Mouse (Mus musculus) cerebellum, adult 9-11 months (tissue): Measurements from ENCODE around the gene Tuba1a.
A peak's percentile ranks its signal among the peaks of the same experiment; 100 is the strongest.
"Not testable (repeated sequence)": the region's sequence is repeated elsewhere in the genome, so short reads cannot be mapped to it uniquely, and the experiment has no call there.

ENCODE experiments used
- DNase-seq: peaks from one replicate; pipeline ENCODE4 v3.0.0; 2022

Gene Tuba1a

GRCm38 (mm10) chr15:98985240-98985981 lies 31.9 kb upstream of the Tuba1a start:
- DNase-seq = peak; percentile 85

GRCm38 (mm10) chr15:98984681-98985080 lies 31.2 kb upstream of the Tuba1a start:
- no peak for DNase-seq

GRCm38 (mm10) chr15:98983431-98984081 lies 30.1 kb upstream of the Tuba1a start:
- DNase-seq = no peak

- no peak for DNase-seq
Measured at GRCm38 (mm10) chr15:98982100-98982499, 28.6 kb upstream of the Tuba1a start.

GRCm38 (mm10) chr15:98980012-98980614 lies 26.6 kb upstream of the Tuba1a start:
- DNase-seq = no peak

GRCm38 (mm10) chr15:98978409-98979172 lies 25.1 kb upstream of the Tuba1a start:
- DNase-seq = no peak

- no peak for DNase-seq
Measured at GRCm38 (mm10) chr15:98977759-98978408, 24.4 kb upstream of the Tuba1a start.

GRCm38 (mm10) chr15:98976763-98977758 lies 23.6 kb upstream of the Tuba1a start:
- no peak for DNase-seq

- DNase-seq = no peak
Measured at GRCm38 (mm10) chr15:98973015-98973614, 19.6 kb upstream of the Tuba1a start.

- not testable (repeated sequence) for DNase-seq
Measured at GRCm38 (mm10) chr15:98971576-98972320, 18.2 kb upstream of the Tuba1a start.

- DNase-seq = no peak
Measured at GRCm38 (mm10) chr15:98971111-98971510, 17.6 kb upstream of the Tuba1a start.

- no peak for DNase-seq
Measured at GRCm38 (mm10) chr15:98969372-98970101, 16.0 kb upstream of the Tuba1a start.

GRCm38 (mm10) chr15:98968701-98969371 lies 15.3 kb upstream of the Tuba1a start:
- peak; percentile 88 for DNase-seq

- no peak for DNase-seq
Measured at GRCm38 (mm10) chr15:98959531-98959930, 6.0 kb upstream of the Tuba1a start.

GRCm38 (mm10) chr15:98958901-98959420 lies 5.5 kb upstream of the Tuba1a start:
- no peak for DNase-seq

- DNase-seq = no peak
Measured at GRCm38 (mm10) chr15:98957475-98957874, 4.0 kb upstream of the Tuba1a start.

- DNase-seq = no peak
Measured at GRCm38 (mm10) chr15:98956000-98956399, 2.5 kb upstream of the Tuba1a start.

GRCm38 (mm10) chr15:98955324-98955723 lies 1.8 kb upstream of the Tuba1a start:
- no peak for DNase-seq
